Mouse (Mus musculus): ENCODE results near the gene Cdc25b.
A peak's percentile ranks its signal among the peaks of the same experiment; 100 is the strongest.

GRCm38 (mm10) chr2:131211026-131211615 lies 24.4 kb downstream of the Cdc25b start:
- TF ChIP-seq CTCF (IDR thresholded peaks at IDR 0.05; ENCODE audit: control insufficient read depth, insufficient read depth, insufficient read length), result no peak
- no peak for TF ChIP-seq MYOG (IDR thresholded peaks at IDR 0.05; ENCODE audit: control insufficient read depth, extremely low read depth, insufficient read length)
- no peak for TF ChIP-seq MYOD1 (IDR thresholded peaks at IDR 0.05; ENCODE audit: control insufficient read depth, insufficient read length, low read depth)
- TF ChIP-seq FOSL1 (IDR thresholded peaks at IDR 0.05; ENCODE audit: insufficient read depth, low read length, poor library complexity, severe bottlenecking), result no peak
- no peak for TF ChIP-seq MAX (IDR thresholded peaks at IDR 0.05)
- peak; percentile 68 for TF ChIP-seq USF1 (IDR thresholded peaks at IDR 0.05; ENCODE audit: low read depth)

Data from C2C12 (cell line).